Mouse (Mus musculus) forelimb bud, embryonic 11.5 days (tissue): ENCODE results near the gene Zbtb9.
"Not testable (repeated sequence)": the region's sequence is repeated elsewhere in the genome, so short reads cannot be mapped to it uniquely, and the experiment has no call there.

Experiments used
- DNase-seq: peaks from one replicate; pipeline ENCODE4 v3.0.0-alpha.2; 2012; ENCODE audit warnings: low read depth, low spot score

Gene Zbtb9

DNA sequence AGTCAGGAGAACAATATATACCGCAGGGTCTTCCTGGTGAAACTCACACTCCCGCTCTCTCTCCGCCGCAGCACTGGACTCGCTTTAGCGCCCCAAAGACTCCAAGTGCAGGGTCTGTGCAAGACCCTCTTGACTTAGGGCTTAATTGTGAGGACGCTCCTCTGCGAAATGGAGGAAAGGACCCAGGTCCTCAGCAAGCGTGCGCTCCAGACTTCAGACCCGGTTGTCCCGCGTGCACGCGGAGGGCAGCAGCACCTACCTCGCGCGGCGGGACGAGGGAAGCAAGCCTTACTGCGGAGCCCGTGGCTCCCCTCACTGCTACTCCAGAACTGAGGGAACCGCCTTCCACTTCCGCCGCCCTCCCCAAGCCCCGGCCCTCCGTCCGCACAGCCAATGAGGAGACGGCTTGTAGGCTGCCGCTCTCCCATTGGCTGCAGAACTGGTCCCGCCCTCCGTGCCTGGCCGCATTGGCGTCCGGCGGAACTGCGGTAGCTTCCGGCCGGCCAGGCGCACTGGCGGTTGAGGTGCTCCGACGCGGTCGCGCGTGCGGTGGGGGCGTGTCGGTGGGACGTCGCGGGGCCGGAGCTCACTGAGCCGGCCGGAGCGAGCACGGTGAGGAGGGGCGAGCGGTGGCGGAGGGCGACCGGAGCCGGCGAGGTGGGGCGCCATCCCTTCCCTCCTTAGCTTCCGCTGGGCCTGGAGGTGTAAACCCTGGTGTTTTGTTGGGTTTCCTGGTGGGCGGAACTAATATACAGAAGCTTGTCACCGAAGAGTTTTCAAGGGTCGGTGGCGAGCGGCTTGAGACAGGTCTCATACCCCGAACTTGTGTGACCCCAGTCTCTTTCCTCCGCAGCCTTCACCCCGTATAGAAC, at the start of gene Zbtb9:
TSS of gene Zbtb9 (plus strand) at position 465 of the 872 bp plus-strand sequence.
- peak; percentile 95 for DNase-seq

DNA sequence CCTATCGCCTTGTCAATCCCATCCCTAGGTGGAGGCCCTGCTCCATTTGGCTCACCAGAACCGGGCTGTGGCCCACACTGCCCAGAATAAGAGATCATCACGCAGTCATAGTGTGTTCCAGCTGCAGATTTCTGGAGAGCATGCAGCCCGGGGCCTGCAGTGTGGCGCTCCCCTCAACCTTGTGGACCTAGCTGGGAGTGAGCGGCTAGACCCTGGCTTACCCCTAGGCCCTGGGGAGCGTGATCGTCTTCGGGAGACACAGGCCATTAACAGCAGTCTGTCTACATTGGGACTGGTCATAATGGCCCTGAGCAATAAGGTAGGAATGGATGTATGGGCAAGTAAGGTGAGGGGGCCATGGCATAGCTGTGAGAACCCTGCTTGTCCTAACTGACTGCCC, 47.6 kb upstream of the Zbtb9 start:
- DNase-seq = not testable (repeated sequence)

DNA sequence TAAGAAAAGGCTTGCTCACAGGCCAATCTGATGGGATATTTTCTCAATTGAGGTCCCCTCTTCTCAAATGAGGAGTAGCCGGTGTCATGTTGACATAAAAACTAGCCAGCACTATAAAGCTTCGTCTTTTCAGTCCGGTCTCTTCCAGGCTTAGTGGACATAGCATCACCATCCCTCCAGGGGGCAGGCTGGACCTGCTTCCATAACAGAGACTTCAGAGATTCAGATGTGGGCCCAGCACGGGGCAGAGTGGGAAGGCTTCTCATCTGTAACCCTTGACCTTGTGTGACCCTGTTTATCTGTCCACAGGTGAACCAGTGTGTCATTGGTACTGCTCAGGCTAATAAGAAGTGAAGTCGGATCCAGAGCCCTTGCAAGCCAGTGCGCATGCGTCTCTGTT, 41.2 kb upstream of the Zbtb9 start:
- DNase-seq = not testable (repeated sequence)

DNA sequence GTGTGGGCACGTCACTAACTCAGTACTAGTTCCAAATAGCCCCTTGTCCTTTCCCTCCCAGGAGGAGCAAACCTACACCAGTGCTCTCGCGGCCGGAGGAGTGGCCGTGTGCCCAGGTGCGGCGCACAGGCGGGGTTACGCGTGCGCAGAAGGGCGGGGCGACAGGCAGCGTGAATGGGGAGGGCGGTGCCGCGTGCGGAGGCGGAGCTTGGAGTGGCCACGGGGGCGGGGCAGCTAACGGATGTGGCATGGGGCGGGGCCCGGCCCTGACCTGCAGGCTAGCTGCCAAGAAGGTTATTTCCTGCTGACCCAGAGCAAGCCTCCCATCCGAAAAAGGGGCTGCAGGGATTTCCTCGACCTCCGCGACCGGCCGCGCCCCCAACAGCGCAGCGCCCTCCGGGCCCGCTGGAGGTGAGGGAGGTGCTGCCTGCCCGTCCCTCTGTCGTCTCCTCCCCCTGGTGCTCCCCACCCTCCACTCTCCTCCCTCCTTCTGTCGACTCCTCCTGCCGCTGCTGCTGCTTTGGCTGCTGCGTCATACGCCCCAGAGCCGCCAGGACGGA, 40.0 kb upstream of the Zbtb9 start, which contains the start of gene Phf1:
TSS of gene Phf1 (plus strand) at position 214 of the 560 bp plus-strand sequence.
- peak; percentile 91 for DNase-seq

DNA sequence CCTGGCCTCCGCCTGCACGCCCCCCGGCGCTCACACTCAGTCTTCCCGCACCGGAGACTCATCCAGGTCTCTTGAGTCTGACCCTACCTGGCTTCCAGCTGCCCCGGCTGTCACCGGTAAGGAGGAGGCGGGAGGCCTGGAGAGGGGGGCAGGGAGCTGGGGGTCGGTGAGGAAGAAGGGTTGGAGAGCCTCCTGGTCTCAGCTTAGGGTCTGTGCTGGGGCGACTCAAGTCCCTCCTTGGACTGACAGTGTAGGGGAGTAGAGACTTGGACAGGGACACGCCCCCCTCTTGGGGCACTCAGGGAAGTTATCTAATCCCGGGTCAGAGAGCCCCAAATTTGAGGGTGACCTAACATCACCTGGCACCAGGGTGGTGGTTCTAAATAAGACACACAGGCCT, 39.5 kb upstream of the Zbtb9 start:
- DNase-seq = no peak

DNA sequence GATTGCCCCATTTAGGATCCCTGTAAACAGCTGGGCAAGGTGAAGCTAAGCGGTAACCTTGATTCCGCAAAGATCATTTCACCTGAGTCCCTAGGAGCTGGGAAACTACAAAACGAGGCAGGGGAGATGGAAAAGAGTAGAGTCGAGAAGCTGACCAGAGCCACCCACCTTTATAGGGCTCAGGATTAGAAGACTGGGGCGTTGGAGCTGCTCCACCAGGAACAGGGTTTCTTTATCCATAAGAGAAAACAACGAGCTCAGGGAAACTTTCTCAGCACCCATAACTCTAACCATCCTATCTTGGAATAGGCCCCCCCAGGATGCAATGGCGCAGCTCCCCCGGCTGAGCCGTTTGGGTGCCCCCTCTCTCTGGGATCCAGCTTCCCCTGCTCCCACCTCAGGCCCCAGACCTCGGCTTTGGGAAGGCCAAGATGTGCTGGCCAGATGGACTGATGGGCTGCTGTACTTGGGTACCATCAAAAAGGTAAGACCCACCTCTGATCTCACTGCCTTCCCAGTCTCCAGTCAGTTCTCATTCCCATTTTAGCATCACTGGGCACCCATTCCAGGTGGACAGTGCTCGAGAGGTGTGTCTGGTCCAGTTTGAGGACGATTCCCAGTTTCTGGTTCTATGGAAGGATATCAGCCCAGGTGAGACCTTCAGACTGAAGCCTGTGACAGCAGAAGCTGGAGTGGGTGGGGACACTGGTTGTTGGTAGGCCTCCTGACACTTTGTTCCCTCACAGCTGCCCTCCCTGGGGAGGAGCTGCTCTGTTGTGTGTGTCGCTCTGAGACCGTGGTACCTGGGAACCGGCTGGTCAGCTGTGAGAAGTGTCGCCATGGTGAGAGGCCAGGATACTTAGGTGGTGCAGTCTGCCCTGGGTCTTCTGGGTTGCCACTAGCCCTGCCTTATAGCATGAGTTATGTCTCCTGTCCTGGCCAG, 38.8 kb upstream of the Zbtb9 start:
- DNase-seq = no peak

DNA sequence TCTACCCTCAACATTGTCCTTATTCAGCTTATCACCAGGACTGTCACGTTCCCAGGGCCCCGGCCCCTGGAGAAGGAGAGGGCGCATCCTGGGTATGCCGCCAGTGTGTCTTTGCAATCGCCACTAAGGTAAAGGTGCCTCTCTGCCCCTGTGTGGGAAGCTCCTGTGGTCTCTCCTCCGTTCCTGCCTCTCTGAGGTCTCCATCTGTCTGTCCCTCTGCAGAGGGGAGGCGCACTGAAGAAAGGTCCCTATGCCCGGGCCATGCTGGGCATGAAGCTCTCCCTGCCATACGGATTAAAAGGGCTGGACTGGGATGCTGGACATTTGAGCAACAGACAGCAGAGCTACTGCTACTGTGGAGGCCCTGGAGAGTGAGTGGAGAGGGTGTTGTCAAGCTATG, 37.9 kb upstream of the Zbtb9 start:
- DNase-seq = no peak

DNA sequence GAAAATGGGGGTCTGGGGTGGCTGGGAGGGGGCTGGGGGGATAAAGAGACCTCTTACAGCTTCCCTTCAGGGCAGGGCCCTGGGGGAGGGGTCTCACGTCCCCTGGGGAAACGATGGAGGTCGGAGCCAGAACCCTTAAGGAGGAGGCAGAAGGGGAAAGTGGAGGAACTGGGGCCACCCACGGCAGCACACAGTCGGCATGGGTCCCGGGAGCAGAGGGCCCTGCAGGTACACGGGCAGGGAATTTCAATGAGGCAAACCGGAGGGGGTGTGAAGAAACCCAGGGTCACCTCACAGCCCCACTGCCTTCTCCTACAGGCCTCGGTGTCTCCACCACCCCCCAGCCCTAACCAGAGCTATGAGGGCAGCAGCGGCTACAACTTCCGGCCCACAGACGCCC, 36.5 kb upstream of the Zbtb9 start:
- no peak for DNase-seq

DNA sequence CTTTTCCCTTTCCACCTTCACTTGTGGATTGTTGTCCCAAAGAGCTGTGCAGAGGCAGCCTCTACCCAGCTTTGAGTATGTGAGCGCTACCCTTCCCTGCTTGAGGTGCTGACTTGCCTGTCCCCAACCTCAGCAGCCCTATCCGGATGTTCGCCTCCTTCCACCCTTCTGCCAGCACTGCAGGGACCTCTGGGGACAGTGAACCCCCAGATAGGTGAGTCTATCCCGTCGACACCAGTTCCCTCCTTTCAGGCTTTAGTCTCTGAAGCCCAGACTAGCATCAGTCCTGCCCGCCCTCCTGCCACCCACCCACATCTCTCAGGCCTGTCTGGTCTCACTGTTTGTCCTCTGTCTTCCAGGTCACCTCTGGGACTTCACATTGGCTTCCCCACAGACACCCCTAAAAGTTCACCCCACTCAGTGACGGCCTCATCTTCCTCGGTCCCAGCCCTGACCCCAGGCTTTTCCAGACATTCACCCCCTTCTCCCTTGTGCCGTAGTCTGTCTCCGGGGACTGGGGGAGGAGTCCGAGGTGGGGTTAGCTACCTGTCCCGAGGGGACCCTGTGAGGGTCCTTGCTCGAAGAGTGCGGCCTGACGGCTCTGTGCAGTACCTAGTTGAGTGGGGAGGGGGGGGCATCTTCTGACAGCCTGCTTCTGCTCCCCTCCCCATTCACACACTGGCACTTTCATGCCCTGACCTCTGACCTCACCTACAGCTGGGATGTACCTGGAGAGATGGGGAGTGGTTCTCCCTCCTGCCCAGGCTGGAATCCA, 35.9 kb upstream of the Zbtb9 start:
- DNase-seq = no peak

DNA sequence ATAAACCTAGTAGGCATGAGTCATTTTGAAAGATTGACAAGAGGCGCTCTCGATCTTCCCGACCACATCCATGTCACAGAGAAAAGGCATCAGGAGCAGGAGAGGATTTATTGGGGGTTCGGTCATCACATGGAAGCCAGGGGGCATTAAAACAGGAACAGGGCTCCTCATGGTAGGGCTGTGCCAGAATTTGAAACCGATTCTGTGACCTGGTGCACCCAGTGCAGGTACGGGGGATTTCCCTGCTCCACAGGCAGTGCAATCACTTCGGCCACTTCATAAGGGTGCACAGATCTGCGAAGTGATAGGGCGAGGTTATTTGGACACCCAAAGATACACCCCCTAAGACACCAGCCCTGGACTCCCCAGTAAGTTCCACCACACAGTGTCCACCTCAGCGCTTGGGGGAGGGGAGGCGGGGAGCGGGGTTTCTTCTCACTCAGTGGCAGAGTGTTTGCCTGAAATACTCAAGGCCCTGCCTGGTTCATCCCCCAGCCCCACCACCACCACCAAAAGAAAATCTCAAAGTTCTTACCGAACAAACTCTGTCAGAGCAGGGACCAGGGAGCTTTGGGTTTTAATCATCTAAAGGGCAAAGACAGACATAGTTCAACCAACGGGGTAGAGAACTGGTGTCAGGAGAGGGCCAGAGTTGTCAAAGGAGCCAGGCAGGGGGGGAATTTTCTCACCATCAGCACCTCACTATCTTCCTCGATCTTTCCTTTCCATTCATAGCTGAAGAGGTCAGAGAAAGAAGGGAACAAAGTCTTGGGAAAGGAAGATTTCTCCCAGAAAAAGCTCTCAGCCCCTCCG, 34.9 kb upstream of the Zbtb9 start:
- no peak for DNase-seq

DNA sequence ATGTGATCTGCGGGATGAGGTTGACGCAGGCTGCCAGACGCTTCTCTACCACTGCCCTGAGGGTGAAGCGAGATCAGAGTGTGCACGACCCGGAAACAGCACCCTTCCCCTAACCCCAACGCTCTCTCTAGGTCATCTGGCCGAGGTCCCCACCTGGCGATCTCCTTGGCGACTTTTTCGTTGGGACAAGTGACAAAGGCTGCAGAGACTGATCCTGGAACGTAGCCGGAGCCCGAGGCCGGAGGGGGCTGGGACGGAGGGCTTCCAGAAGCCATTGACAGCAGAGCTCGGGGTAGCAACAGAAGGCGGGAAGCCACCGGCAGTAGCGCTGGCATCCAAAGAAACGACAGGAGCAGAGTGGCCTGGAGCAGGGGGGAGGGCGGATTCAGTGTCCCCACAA, 34.2 kb upstream of the Zbtb9 start:
- no peak for DNase-seq

DNA sequence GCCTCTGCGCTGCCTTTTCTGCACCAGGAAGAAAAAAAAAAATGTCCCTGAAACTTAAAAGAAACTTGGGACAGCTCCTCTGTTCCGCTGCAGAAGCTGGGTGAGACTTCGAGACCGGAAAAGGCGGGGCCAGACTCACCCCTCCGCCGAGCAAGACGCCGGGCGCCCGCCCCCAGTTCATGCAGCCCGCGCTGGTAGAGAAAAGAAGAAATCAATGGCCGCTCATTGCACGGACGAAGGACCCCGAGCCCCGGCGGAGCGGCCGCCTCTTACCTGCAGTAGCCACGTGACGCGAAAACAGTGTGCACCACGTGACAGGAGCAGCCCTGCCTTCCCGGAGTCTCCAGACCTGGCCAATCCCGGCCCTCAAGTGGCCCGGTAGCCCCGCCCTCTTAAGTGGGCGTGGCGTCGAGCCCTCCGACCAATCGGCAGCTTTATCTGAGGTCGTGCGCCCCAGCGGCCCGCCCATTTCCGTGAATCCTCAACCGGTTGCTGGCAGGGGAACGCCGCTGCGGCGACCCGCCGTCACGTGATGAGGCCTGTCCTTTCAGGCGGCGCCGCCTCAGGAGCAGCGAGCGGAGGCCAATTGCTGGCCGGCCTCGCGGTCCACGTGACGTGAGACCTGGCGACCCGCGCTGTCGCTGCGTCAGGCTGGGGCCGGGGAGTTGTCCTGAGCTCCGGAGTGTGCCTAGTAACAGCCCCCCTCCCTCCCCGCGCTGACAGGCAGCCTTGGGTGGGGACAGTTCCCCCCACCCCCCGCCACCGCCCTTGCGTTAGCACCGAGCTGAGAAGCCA, 33.6 kb upstream of the Zbtb9 start, which contains the start of gene Cuta:
TSS of gene Cuta (minus strand) at position 392 of the 795 bp plus-strand sequence.
- peak; percentile 99 for DNase-seq

DNA sequence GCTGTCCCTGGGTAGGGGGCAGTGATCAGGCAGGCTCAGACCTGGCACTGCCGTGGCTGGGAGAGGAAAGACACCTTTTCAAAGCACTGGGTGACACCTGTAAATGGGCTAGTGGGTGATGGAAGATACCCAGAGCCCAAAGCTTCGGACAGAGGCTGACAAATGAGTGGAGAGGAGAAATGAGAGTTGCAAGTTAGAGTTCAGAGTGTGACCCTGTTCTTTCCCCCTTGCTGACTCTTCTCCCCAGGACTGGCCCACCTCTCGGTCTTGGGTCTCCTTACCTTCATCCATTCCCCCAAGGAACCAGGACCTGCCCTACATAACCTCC, 33.0 kb upstream of the Zbtb9 start:
- DNase-seq = no peak

DNA sequence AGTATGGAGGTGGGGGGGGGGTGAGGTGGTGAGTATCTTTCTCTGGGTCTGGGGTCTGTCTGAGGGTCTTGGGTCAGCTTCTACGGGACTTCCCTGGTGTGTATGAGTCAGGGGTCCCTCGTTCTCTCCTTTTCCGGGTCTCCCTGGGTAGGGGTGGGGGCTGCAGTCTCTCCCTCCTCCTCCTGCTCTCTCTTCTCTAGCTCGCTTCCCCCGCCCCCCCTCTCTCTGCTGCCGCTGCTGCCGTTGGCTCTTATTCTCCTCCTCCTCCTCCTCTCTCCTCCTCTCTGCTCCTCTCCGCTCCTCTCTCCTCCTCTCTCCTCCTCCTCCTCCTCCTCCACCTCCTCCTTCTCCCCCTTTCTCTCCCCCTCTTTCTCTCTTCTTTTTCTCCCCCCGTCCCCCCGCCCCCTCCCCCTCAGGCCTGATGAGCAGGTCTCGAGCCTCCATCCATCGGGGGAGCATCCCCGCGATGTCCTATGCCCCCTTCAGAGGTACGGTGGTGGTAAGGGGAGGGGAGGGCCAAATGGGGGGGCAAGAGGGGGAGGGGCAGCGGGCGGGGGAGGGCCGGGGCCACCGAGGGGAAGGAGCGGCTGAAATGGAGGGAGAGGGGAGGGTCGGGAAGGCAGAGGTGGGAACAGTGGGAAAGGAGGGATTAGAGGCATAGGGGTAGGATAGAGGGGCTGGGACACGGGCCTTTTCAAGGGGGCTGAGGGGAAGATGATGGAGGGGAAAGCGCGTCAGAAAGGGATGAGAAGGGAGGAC, 31.8 kb upstream of the Zbtb9 start, which contains the start of gene Syngap1:
TSS of gene Syngap1 (plus strand) at position 223 of the 759 bp plus-strand sequence.
- DNase-seq = no peak

DNA sequence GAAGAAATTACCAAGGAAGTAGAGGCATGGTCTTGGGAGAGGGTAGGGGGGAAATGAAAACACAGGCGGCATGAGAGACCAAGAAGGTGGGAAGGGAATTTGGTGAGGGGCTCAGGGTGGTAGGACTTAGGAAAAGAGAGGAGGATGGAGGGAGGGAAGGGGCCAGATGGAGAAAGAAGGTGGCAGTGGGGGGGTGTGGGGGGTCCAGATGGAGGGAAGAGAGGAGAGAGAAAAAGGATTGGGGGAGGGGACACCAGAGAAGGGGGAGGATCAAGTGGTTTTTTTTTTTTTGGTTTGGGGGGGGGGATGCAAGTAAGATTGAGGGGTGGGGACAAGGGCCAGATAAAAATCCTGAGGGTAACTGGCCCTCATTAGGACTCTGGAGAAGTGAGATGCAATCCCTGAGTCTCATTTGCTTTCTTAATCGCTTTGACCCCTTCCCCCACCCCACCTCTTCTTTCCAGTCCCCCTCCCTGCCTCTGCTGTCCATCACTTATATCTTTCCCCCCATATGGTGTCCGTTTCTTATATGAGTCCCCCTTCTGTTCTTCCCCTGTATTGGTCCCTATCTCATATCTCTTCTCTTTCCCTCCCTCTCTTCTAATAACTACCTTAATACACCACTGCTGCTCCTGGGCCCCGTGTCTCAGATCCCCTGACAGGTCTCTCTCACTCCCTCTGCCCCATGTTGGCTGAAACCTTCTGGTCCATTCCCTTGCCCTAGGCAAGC, 31.0 kb upstream of the Zbtb9 start:
- DNase-seq = no peak

DNA sequence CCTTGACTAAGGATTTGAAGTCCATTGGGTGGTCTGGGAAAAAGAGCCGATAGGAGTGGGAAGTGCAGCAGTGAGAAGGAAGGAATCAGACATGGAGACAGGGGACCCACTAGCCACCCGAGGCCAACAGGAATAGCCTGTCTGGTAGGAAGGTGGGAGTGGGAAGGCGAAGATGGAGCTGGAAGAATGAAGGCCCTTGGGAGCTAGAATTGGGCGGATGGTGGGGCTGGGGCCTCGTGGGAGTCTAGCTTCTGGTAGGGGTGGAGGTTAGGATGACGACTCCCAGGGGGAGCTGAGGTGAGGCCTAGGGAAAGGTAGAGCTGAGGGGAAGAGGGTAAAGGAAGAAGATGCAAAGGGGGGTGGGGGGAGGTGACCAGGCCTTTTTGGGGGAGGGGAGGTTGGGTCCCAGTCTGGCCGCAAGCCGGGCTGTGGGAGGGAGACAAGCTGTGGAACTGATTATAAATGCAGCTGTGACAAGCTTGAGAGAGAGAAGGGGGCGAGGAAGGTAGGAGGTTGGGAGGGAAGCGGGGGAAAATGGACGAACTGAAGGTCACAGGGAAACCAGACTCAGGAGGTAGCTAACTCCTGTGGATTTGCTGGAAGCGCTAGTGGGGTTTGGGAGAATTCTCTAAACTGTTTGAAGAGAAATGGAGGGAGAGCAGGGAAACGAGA, 27.0 kb upstream of the Zbtb9 start:
- no peak for DNase-seq

DNA sequence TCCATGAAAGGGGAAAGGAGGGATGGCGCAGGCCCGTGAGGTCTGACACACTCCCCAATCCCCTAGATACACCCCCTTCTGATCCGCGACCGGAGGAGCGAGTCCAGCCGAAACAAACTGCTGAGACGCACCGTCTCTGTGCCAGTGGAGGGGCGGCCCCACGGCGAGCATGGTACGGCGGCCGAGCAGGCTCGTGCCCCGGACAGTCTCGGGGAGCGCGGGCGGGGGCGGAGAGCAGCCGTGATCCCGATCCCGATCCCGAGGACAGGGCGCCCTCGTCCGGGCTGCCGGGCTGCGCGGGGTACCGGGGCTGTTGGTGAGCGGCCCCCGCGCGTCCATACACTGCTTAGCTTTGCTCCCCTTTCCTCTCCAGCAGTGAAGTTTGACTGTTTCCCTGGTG, 26.4 kb upstream of the Zbtb9 start:
- no peak for DNase-seq
